Mouse (Mus musculus) naive thymus-derived CD4-positive, alpha-beta T cell, adult 2 months (primary cell): ENCODE results near the gene Stam2.

ENCODE experiments used
- DNase-seq: peaks from one replicate; pipeline ENCODE4 v3.0.0-alpha.2; 2011; ENCODE audit warnings: low read depth

The Stam2 gene

GRCm38 (mm10) chr2:52742256-52743158 is at the start of gene Stam2:
Stam2 (minus strand) TSS chr2:52742281.
- DNase-seq = peak; percentile 93

- no peak for DNase-seq
Observed at GRCm38 (mm10) chr2:52785106-52785721, 43.1 kb upstream of the Stam2 start.

GRCm38 (mm10) chr2:52779987-52780386 is 37.9 kb upstream of the Stam2 start:
- no peak for DNase-seq

GRCm38 (mm10) chr2:52779381-52779780 is 37.3 kb upstream of the Stam2 start:
- no peak for DNase-seq

GRCm38 (mm10) chr2:52777839-52778238 is 35.8 kb upstream of the Stam2 start:
- DNase-seq = no peak

- DNase-seq = no peak
Observed at GRCm38 (mm10) chr2:52774373-52774772, 32.3 kb upstream of the Stam2 start.

- DNase-seq = no peak
Observed at GRCm38 (mm10) chr2:52772774-52773393, 30.8 kb upstream of the Stam2 start.

GRCm38 (mm10) chr2:52765130-52765529 is 23.0 kb upstream of the Stam2 start:
- no peak for DNase-seq

GRCm38 (mm10) chr2:52763891-52764290 is 21.8 kb upstream of the Stam2 start:
- no peak for DNase-seq

- DNase-seq = peak; percentile 82
Observed at GRCm38 (mm10) chr2:52763040-52763736, 21.1 kb upstream of the Stam2 start.

- DNase-seq = no peak
Observed at GRCm38 (mm10) chr2:52762529-52762928, 20.4 kb upstream of the Stam2 start.

GRCm38 (mm10) chr2:52758627-52759026 is 16.5 kb upstream of the Stam2 start:
- DNase-seq = peak; percentile 58

GRCm38 (mm10) chr2:52756691-52757090 is 14.6 kb upstream of the Stam2 start:
- peak; percentile 56 for DNase-seq

- DNase-seq = no peak
Observed at GRCm38 (mm10) chr2:52753573-52754317, 11.7 kb upstream of the Stam2 start.

GRCm38 (mm10) chr2:52744099-52744498 is 2.0 kb upstream of the Stam2 start:
- no peak for DNase-seq

- no peak for DNase-seq
Observed at GRCm38 (mm10) chr2:52741681-52742255, 313 bp downstream of the Stam2 start.

- no peak for DNase-seq
Observed at GRCm38 (mm10) chr2:52740596-52740995, 1.5 kb downstream of the Stam2 start.

GRCm38 (mm10) chr2:52734504-52734903 is 7.6 kb downstream of the Stam2 start:
- DNase-seq = no peak

GRCm38 (mm10) chr2:52733659-52734058 is 8.4 kb downstream of the Stam2 start:
- DNase-seq = no peak

- DNase-seq = peak; percentile 32
Observed at GRCm38 (mm10) chr2:52732611-52733010, 9.5 kb downstream of the Stam2 start.

- peak; percentile 75 for DNase-seq
Observed at GRCm38 (mm10) chr2:52732001-52732400, 10.1 kb downstream of the Stam2 start.
